Mouse (Mus musculus) brown adipose tissue, adult 24 weeks (tissue): ENCODE results near the gene Zfp839. TPM values are rescaled to one million over a fixed set of nuclear protein-coding genes. Genes with fewer than 3 reads are reported as not detected.

Experiments
- H3K27ac ChIP-seq: fragments of 200-500 bp; replicated peaks from 2 replicates; pipeline ENCODE4 v1.5.1; 2012; ENCODE audit warnings: low read depth, mild to moderate bottlenecking, low read length
- H3K4me1 ChIP-seq: fragments of 200-500 bp; 2 replicates; pipeline ENCODE4 v1.6.1; 2012; ENCODE audit warnings: low read length, mixed read lengths; ENCODE audit not compliant: control insufficient read depth, insufficient read depth, insufficient read length
- H3K4me3 ChIP-seq: fragments of 200-500 bp; 2 replicates; pipeline ENCODE4 v1.5.1; 2012; ENCODE audit warnings: low read depth, mild to moderate bottlenecking, low read length, moderate library complexity; ENCODE audit not compliant: insufficient read depth
- polyA plus RNA-seq: library from polyadenylated mRNA; stranded (reverse); fragments of >200 nt; gene quantifications from 2 replicates; pipeline ENCODE4 v1.2.4, GENCODE M21; 2012; ENCODE audit not compliant: missing spikeins, insufficient read depth, insufficient read length

Zfp839 gene
- polyA plus RNA-seq, 1 experiment, result 3.8 TPM

GRCm38 (mm10) chr12:110888606-110889005 lies 38.6 kb downstream of the Zfp839 start:
- peaks cover 5% of the 10 kb centered on the region; the same call in 1 of the 2 replicates for H3K4me1 ChIP-seq
- H3K27ac ChIP-seq, result no peak overlapping the region
- H3K4me3 ChIP-seq, result peak overlapping the region; percentile 76

GRCm38 (mm10) chr12:110889036-110890020 lies 39.3 kb downstream of the Zfp839 start, which contains the start of the genes Cinp and Tecpr2:
Gene Cinp, minus strand, starts transcription at chr12:110889145.
Gene Tecpr2, plus strand, starts transcription at chr12:110889264.
- H3K27ac ChIP-seq, result peak within 1 kb of the TSS; percentile 73
- peaks cover 5% of the 10 kb centered on the region; the same call in 1 of the 2 replicates for H3K4me1 ChIP-seq
- peak within 1 kb of the TSS; percentile 85 for H3K4me3 ChIP-seq

DNA sequence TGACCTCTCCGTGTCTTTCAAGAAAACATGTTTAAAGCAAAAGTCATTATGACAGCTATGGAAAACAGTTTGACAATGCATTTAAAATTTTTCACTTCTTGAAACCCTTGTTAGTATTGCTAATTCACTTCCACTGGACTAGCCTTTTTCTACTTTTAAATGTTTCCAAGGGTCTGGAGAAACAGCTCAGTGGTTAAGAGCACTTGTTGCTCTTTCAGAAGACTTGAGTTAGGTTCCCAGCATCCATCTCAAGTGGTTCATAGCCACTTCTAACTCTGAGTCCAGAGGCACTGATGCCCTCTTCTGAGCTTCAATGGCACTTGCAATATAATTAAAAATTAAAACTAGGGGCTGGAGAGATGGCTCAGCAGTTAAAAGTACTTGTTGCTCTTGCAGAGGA lies 41.8 kb downstream of the Zfp839 start:
- H3K27ac ChIP-seq, result no peak overlapping the region
- peaks cover 5% of the 10 kb centered on the region; the same call in 1 of the 2 replicates for H3K4me1 ChIP-seq
- H3K4me3 ChIP-seq, result no peak overlapping the region

- Histone ChIP-seq H3K4me1 (0 out of 2 replicates have a peak, but pooled peaks cover 4% of the 10 kb centered on the region), H3K4me3 (no peak overlapping the region), H3K27ac (no peak overlapping the region)
Observed at GRCm38 (mm10) chr12:110902106-110902505, 52.1 kb downstream of the Zfp839 start.

GRCm38 (mm10) chr12:110903536-110903935 lies 53.5 kb downstream of the Zfp839 start:
- Histone ChIP-seq H3K27ac (no peak overlapping the region), H3K4me3 (no peak overlapping the region), H3K4me1 (0 out of 2 replicates have a peak, but pooled peaks cover 4% of the 10 kb centered on the region)

GRCm38 (mm10) chr12:110907845-110908244 lies 57.8 kb downstream of the Zfp839 start:
- H3K27ac ChIP-seq, result 0 out of 2 replicates have a peak overlapping the region, but pooled peaks have one; percentile 34
- H3K4me1 ChIP-seq, result 0 out of 2 replicates have a peak, but pooled peaks cover 4% of the 10 kb centered on the region
- no peak overlapping the region for H3K4me3 ChIP-seq

- Histone ChIP-seq H3K4me1 (0 out of 2 replicates have a peak, but pooled peaks cover 4% of the 10 kb centered on the region), H3K27ac (no peak overlapping the region), H3K4me3 (no peak overlapping the region)
Observed at GRCm38 (mm10) chr12:110909962-110910361, 59.9 kb downstream of the Zfp839 start.

- H3K27ac ChIP-seq, result no peak overlapping the region
- H3K4me1 ChIP-seq, result no peaks in the 10 kb centered on the region
- no peak overlapping the region for H3K4me3 ChIP-seq
Observed at GRCm38 (mm10) chr12:110915761-110916160, 65.7 kb downstream of the Zfp839 start.

Other genes starting within 250 kb of the Zfp839 start
- gene Dync1h1, start 248.8 kb upstream of the Zfp839 start, polyA plus RNA-seq, result 27.5 and 31.3 TPM in 2 replicates
- gene 1700001K19Rik, start 167.6 kb upstream of the Zfp839 start, polyA plus RNA-seq, result not detected in 2 replicates
- gene Hsp90aa1, start 147.5 kb upstream of the Zfp839 start, polyA plus RNA-seq, result 462 and 467 TPM in 2 replicates
- 18.4 and 24.8 TPM in 2 replicates for gene Wdr20, start 112.3 kb upstream of the Zfp839 start, polyA plus RNA-seq
- gene Mok, start 9.3 kb upstream of the Zfp839 start, polyA plus RNA-seq, result not detected in 2 replicates
- gene Cinp, start 38.9 kb downstream of the Zfp839 start, polyA plus RNA-seq, result 35.5 and 37.9 TPM in 2 replicates
- 3.3 TPM in 2 replicates for gene Tecpr2, start 39.0 kb downstream of the Zfp839 start, polyA plus RNA-seq
- gene Ankrd9, start 128.8 kb downstream of the Zfp839 start, polyA plus RNA-seq, result 20.9 and 25.8 TPM in 2 replicates
- 6.8 and 9.7 TPM in 2 replicates for gene Rcor1, start 189.1 kb downstream of the Zfp839 start, polyA plus RNA-seq